Comparison of ENCODE assay signal across 12 mouse cellular contexts in the genomic region with DNA sequence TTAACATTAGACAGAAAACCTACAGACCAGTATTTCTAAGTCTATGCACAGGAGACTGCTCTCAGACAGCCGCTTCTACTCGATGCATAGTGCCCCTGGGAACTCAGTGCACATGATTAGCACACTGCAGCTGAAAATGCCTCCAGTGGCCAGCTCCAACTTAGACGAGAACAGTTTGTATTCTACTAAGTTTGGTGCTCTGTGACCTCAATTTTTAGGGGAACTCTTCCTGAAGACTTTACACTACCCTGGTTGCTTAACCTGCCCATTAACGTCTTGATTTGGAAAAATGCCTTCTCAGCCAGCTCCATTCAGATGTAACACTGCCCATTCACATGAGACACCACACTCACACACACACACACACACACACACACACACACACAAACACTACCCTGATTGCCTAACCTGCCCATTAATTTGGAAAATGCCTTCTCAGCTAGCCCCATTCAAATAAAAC.
A peak's percentile ranks its signal among the peaks of the same experiment; 100 is the strongest.
DNase-seq lines count a peak whose midpoint lies in the region; ATAC-seq lines count a peak whose summit lies in the region.
"Had no signal": no experiment of that assay in that cellular context is flagged by ENCODE, and none has a peak within 500 bp of the region (broad histone marks: within the 10 kb centered on the region; RNA-seq: fewer than 3 reads in every experiment).

No protein-coding gene starts in this region.

- H3K4me2 ChIP-seq in hindbrain, embryonic 14.5 days (replicated peaks): no peak overlapping the region
- H3K4me2 ChIP-seq: liver, embryonic 15.5 days had no signal

- WGBS in hindbrain, embryonic 14.5 days: 29% methylated on average over 4 of the region's 4 CpGs
- WGBS in hindbrain, embryonic 10.5 days: 50% methylated on average over 4 of the region's 4 CpGs

- H3K9ac ChIP-seq in hindbrain, embryonic 14.5 days: no peak overlapping the region
- H3K9ac ChIP-seq: liver, embryonic 15.5 days had no signal

- peak; percentile 51; the same call in 1 of the 2 replicates for ATAC-seq in hindbrain, embryonic 14.5 days (ENCODE audit: low FRiP score)

- no peaks in the 10 kb centered on the region for H3K27me3 ChIP-seq in hindbrain, embryonic 14.5 days (ENCODE audit: control insufficient read depth, insufficient read depth, low read length)
- H3K27me3 ChIP-seq in hindbrain, embryonic 10.5 days (ENCODE audit: insufficient read depth, poor library complexity, severe bottlenecking): no peaks in the 10 kb centered on the region
- H3K27me3 ChIP-seq: liver, embryonic 15.5 days had no signal

- peaks cover 5% of the 10 kb centered on the region; the same call in 1 of the 2 replicates for H3K4me1 ChIP-seq in hindbrain, embryonic 14.5 days (replicated peaks; ENCODE audit: control insufficient read depth, insufficient read depth, low read length)
- no peaks in the 10 kb centered on the region for H3K4me1 ChIP-seq in hindbrain, embryonic 10.5 days (replicated peaks)
- H3K4me1 ChIP-seq: liver, embryonic 15.5 days had no signal

- DNase-seq in embryo, embryonic 11 days: peak; percentile 37
- DNase-seq in embryo, embryonic 10 days (ENCODE audit: low spot score): no peak
- peak; percentile 24 for DNase-seq in hindbrain, embryonic 14.5 days (ENCODE audit: low spot score)
- no peak for DNase-seq in hindbrain, embryonic 10.5 days (ENCODE audit: low spot score)
- DNase-seq in retina, embryonic 14.5 days (ENCODE audit: low spot score): peak; percentile 17
- DNase-seq in retina, postnatal 1 day: no peak
- DNase-seq in thymus, postnatal 10 days (ENCODE audit: low spot score in 2 of 2): no peak
- no peak for DNase-seq in ovary, adult 18-20 months (ENCODE audit: low spot score)
- DNase-seq: B cell, adult 2 months; cerebellum, adult 11-12 months; thymus, adult 2 months had no signal

- no peak overlapping the region for H3K4me3 ChIP-seq in hindbrain, embryonic 14.5 days (replicated peaks; ENCODE audit: low read length)
- H3K4me3 ChIP-seq in hindbrain, embryonic 10.5 days: no peak overlapping the region
- H3K4me3 ChIP-seq: liver, embryonic 15.5 days had no signal

- no peak overlapping the region for H3K27ac ChIP-seq in hindbrain, embryonic 14.5 days
- no peak overlapping the region for H3K27ac ChIP-seq in hindbrain, embryonic 10.5 days
- H3K27ac ChIP-seq: liver, embryonic 15.5 days had no signal

- no peaks in the 10 kb centered on the region for H3K36me3 ChIP-seq in hindbrain, embryonic 14.5 days (replicated peaks; ENCODE audit: control insufficient read depth, insufficient read depth)
- H3K36me3 ChIP-seq in hindbrain, embryonic 10.5 days: no peaks in the 10 kb centered on the region
- H3K36me3 ChIP-seq: liver, embryonic 15.5 days had no signal

- H3K9me3 ChIP-seq in hindbrain, embryonic 14.5 days (ENCODE audit: control insufficient read depth, low read length): no peaks in the 10 kb centered on the region
- H3K9me3 ChIP-seq in hindbrain, embryonic 10.5 days: no peaks in the 10 kb centered on the region
- H3K9me3 ChIP-seq: liver, embryonic 15.5 days had no signal

Comparison
In these comparisons a context has a peak if more than half of its experiments do, and no peak if none do; other contexts are left out.
1. DNase-seq: peak in embryo, embryonic 11 days (single experiment), hindbrain, embryonic 14.5 days (single experiment) and retina, embryonic 14.5 days (single experiment); none in embryo, embryonic 10 days (single experiment), hindbrain, embryonic 10.5 days (single experiment), retina, postnatal 1 day (single experiment), thymus, postnatal 10 days (0 of 2) and ovary, adult 18-20 months (single experiment).